Mouse (Mus musculus) layer of hippocampus, postnatal 14 days (tissue): ENCODE data around the gene Sema3b. TPM values are rescaled to one million over a fixed set of nuclear protein-coding genes. Genes with fewer than 3 reads are reported as not detected.
"Not testable (repeated sequence)": the region's sequence is repeated elsewhere in the genome, so short reads cannot be mapped to it uniquely, and the experiment has no call there.

Experiments
- DNase-seq, 2 experiments: peaks; one replicate each; pipeline ENCODE4 v3.0.0; 2021 to 2022; ENCODE audit warnings: low spot score in 2 of 2, mixed read lengths in 1 of 2
- total RNA-seq, 2 experiments: library from RNA; stranded (reverse); gene quantifications; 2 replicates each; pipeline ENCODE4 v1.2.3; 2021

Sema3b gene
- total RNA-seq, 2 experiments from 2014 or later: 2.0 to 4.9 TPM

GRCm38 (mm10) chr9:107593101-107593976 lies 15.7 kb downstream of the Sema3b start:
- DNase-seq: no peak

- no peak for DNase-seq
Observed at GRCm38 (mm10) chr9:107590773-107591060, 18.3 kb downstream of the Sema3b start.

GRCm38 (mm10) chr9:107590058-107590772 lies 18.8 kb downstream of the Sema3b start:
- no peak for DNase-seq

- DNase-seq: no peak
Observed at GRCm38 (mm10) chr9:107587833-107588639, 21.0 kb downstream of the Sema3b start.

- peak; percentile 91 to 99 for DNase-seq
Observed at GRCm38 (mm10) chr9:107586974-107587832, 21.8 kb downstream of the Sema3b start, which contains the start of gene Ifrd2. TSS of gene Ifrd2 (plus strand) at chr9:107587642.

GRCm38 (mm10) chr9:107586504-107586903 lies 22.5 kb downstream of the Sema3b start:
- no peak for DNase-seq

- DNase-seq: no peak
Observed at GRCm38 (mm10) chr9:107583174-107583573, 25.9 kb downstream of the Sema3b start.

- no peak for DNase-seq
Observed at GRCm38 (mm10) chr9:107582509-107583062, 26.4 kb downstream of the Sema3b start.

- no peak for DNase-seq
Observed at GRCm38 (mm10) chr9:107581584-107581983, 27.4 kb downstream of the Sema3b start.

GRCm38 (mm10) chr9:107580501-107581317 lies 28.3 kb downstream of the Sema3b start, which contains the start of gene Hyal3:
TSS of gene Hyal3 (plus strand) at chr9:107580818.
- DNase-seq: peak; percentile 84 to 92

GRCm38 (mm10) chr9:107579023-107579900 lies 29.8 kb downstream of the Sema3b start:
- no peak for DNase-seq

- no peak for DNase-seq
Observed at GRCm38 (mm10) chr9:107578587-107578986, 30.4 kb downstream of the Sema3b start, which contains the start of gene Naa80. TSS of gene Naa80 (plus strand) at chr9:107578887.

GRCm38 (mm10) chr9:107577871-107578270 lies 31.2 kb downstream of the Sema3b start:
- no peak for DNase-seq

- DNase-seq: peak in 1 of 2 experiments; percentile 51
Observed at GRCm38 (mm10) chr9:107576357-107577107, 32.5 kb downstream of the Sema3b start, which contains the start of gene Hyal1. TSS of gene Hyal1 (plus strand) at chr9:107576927.

- no peak for DNase-seq
Observed at GRCm38 (mm10) chr9:107575579-107576356, 33.3 kb downstream of the Sema3b start.

GRCm38 (mm10) chr9:107573774-107574173 lies 35.3 kb downstream of the Sema3b start:
- not testable (repeated sequence) for DNase-seq

- no peak for DNase-seq
Observed at GRCm38 (mm10) chr9:107572327-107572662, 36.7 kb downstream of the Sema3b start.
